Mouse (Mus musculus) small intestine, adult 2 months (tissue): ENCODE data around the gene Pou6f1. TPM values are rescaled to one million over a fixed set of nuclear protein-coding genes. Genes with fewer than 3 reads are reported as not detected.

Experiments
- H3K27ac ChIP-seq: fragments of 200-500 bp; 2 replicates; pipeline ENCODE4 v1.5.1; 2012; ENCODE audit warnings: low read depth, low read length, control low read depth, inconsistent platforms; ENCODE audit not compliant: insufficient read depth
- H3K27me3 ChIP-seq: fragments of 200-500 bp; 2 replicates; pipeline ENCODE4 v1.6.1; 2012; ENCODE audit warnings: mild to moderate bottlenecking, moderate library complexity, low read length, inconsistent platforms; ENCODE audit not compliant: control insufficient read depth, insufficient read depth
- H3K36me3 ChIP-seq: fragments of 200-500 bp; 2 replicates; pipeline ENCODE4 v1.6.1; 2012; ENCODE audit warnings: mild to moderate bottlenecking, low read length, control low read depth, inconsistent platforms; ENCODE audit not compliant: control insufficient read depth, insufficient read depth
- H3K4me1 ChIP-seq: fragments of 200-500 bp; 2 replicates; pipeline ENCODE4 v1.6.1; 2012; ENCODE audit warnings: low read length, inconsistent platforms, mixed read lengths; ENCODE audit not compliant: control insufficient read depth, insufficient read depth, insufficient read length
- H3K4me3 ChIP-seq: fragments of 200-500 bp; 2 replicates; pipeline ENCODE4 v1.5.1; 2012; ENCODE audit warnings: low read depth, mild to moderate bottlenecking, control low read depth, inconsistent platforms, low read length, moderate library complexity
- CTCF ChIP-seq: fragments of 200-500 bp; IDR thresholded peaks from 2 replicates; pipeline ENCODE4 v1.5.1; 2012; ENCODE audit warnings: low read depth, mild to moderate bottlenecking, control low read depth, inconsistent platforms, low read length, moderate library complexity, mixed read lengths; ENCODE audit not compliant: insufficient replicate concordance, insufficient read length; ENCODE audit errors: extremely low read depth
- POLR2A ChIP-seq: fragments of 200-500 bp; IDR thresholded peaks from 2 replicates; pipeline ENCODE4 v1.6.1; 2012; ENCODE audit warnings: low read depth, mild to moderate bottlenecking, control low read depth, inconsistent platforms, low read length, moderate library complexity
- WGBS: fragments of 180-500 bp; shearing (Covaris S2); methylation state at CpG from one replicate; pipeline ENCODE4 v1.1.7; 2018; 5-methylcytosine and 5-hydroxymethylcytosine counted together
- polyA plus RNA-seq: library from polyadenylated mRNA; depleted of rRNA; stranded (reverse); fragments of >200 nt; gene quantifications from 2 replicates; pipeline ENCODE4 v1.2.3, GENCODE M21; 2012

Gene Pou6f1
- polyA plus RNA-seq, 1 experiment = 12.0 TPM

DNA sequence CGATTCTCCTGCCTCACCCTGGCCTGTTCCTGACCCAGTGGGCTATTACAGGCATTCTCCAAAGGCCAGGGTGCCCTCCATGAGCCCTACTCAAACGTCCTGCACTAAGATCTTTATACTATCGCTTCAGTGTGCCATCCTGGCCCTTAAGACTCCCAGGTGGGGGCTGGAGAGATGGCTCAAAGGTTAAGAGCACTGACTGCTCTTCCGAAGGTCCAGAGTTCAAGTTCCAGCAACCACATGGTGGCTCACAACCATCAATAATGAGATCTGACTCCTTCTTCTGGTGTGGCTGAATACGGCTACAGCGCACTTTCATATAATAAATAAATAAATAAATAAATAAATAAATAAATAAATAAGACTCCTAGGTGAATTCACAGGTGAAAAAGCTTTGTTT lies 7.0 kb downstream of the Pou6f1 start:
- no peaks in the 10 kb centered on the region for H3K27me3 ChIP-seq
- no peak overlapping the region for H3K27ac ChIP-seq
- TF ChIP-seq CTCF = no peak
- no peak for TF ChIP-seq POLR2A
- H3K4me3 ChIP-seq = no peak overlapping the region
- H3K36me3 ChIP-seq = no peaks in the 10 kb centered on the region
- peaks cover 3% of the 10 kb centered on the region; the same call in 1 of the 2 replicates for H3K4me1 ChIP-seq
- 48% methylated on average over 6 of the region's 6 CpGs for WGBS

DNA sequence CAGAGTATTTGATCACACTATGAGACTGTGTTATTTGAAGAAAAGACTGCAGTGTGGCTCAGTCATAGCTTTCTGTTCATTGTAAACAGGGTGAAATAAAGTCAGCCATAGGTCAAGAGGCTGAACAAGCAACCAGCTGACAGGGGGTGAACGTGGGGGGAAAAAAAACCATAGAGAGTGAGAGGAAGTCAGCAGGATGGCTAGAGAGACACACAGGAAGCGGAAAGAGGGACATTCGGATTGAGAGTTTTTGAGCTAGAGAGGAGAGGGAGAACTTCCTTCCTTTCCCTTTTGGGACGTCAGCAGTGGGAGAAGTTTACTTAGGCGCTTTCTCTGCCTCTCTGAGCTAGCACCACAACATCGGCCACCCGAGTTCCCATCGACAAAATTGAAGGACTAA lies 9.3 kb downstream of the Pou6f1 start:
- Histone ChIP-seq H3K4me1 (peaks cover 3% of the 10 kb centered on the region; the same call in 1 of the 2 replicates), H3K36me3 (no peaks in the 10 kb centered on the region), H3K27ac (no peak overlapping the region), H3K27me3 (no peaks in the 10 kb centered on the region), H3K4me3 (no peak overlapping the region)
- TF ChIP-seq CTCF (no peak), POLR2A (no peak)
- 72% methylated on average over 8 of the region's 8 CpGs for WGBS

DNA sequence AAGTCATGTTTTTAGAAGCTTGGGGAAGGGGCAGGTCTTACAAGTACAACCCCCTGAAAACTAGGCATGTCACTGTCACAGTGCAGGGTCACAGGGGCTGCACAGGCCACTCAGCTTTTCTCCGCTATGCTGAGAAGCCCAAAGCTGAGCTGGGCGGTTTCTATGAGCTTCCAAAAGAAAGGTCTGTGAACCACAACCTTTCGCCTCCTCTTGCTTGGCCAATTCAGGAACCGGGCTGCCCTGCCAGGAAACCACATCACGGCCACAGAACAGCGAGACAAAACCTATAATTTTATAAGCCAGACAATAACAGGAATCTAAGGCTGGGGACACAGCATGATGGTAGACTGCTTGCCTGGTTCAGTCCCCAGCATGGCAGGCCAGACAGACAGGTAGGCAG lies 11.5 kb downstream of the Pou6f1 start:
- Histone ChIP-seq H3K4me1 (peaks cover 3% of the 10 kb centered on the region; the same call in 1 of the 2 replicates), H3K36me3 (no peaks in the 10 kb centered on the region), H3K27me3 (no peaks in the 10 kb centered on the region), H3K4me3 (no peak overlapping the region), H3K27ac (no peak overlapping the region)
- TF ChIP-seq POLR2A (no peak), CTCF (no peak)
- WGBS = 81% methylated on average over 6 of the region's 6 CpGs

DNA sequence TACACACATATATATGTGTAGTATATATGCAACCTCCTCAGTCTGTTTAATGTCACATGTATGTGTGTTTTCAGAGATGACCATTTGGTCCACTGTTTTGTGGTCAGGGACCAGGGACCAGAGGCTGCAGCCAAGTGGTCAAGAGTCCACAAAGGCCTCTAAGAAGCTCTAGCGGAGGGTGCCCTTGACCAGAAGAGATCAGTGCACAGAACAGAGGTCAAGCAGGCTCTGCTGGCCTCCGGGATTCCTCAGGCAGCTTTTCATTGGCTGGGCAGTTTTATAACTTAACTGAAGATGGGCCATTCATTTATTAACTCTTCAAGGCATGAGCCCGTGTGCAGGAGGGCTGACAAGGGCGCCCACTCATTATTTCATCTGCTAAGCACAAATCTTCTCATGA lies 12.6 kb downstream of the Pou6f1 start:
- WGBS = 80% methylated on average over 4 of the region's 4 CpGs
- H3K4me1 ChIP-seq = no peaks in the 10 kb centered on the region
- no peaks in the 10 kb centered on the region for H3K27me3 ChIP-seq
- no peaks in the 10 kb centered on the region for H3K36me3 ChIP-seq
- H3K4me3 ChIP-seq = no peak overlapping the region
- no peak overlapping the region for H3K27ac ChIP-seq
- no peak for TF ChIP-seq POLR2A
- no peak for TF ChIP-seq CTCF

DNA sequence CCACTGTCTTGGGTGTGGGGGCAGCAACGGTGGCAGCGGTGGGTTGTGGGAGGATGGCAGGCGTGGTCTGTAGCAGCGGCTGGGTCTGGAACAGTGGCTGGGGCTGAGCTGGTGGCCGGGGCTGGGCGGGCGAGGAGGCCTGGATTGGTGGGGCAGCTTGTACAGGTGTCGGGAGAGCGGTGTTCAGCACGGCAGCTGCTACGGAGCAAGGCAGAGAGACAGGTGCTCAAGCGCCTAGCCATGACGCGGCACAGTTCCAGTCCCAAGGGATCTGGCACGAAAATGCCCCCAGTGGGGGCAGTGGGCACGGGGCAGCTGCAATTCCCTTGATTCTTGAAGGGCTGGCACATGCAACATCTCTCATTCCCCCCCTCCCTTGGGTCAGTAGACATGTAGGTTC lies 13.9 kb downstream of the Pou6f1 start:
- 94% methylated on average over 16 of the region's 16 CpGs for WGBS
- TF ChIP-seq CTCF = no peak
- TF ChIP-seq POLR2A = no peak
- H3K4me1 ChIP-seq = no peaks in the 10 kb centered on the region
- no peaks in the 10 kb centered on the region for H3K36me3 ChIP-seq
- no peak overlapping the region for H3K27ac ChIP-seq
- H3K27me3 ChIP-seq = no peaks in the 10 kb centered on the region
- no peak overlapping the region for H3K4me3 ChIP-seq

DNA sequence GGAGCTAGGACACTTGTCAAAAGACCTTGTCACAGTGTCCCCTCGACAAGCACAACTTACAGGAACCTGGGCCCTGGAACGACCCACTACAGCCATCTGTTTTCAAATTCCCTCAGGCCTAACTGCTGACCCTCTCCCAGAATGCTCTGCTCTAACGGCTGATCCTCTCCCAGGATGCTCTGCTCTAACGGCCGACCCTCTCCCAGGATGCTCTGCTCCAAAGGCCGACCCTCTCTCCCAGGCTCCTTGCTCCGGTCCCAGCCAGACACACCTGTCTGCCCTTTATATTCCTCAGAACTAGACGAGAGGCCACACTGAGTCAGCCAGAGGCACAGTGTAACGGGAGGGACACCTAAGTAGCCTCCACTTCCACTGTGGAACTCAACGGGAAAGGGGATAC lies 19.7 kb downstream of the Pou6f1 start:
- no peaks in the 10 kb centered on the region for H3K27me3 ChIP-seq
- no peak overlapping the region for H3K4me3 ChIP-seq
- whole genome bisulfite sequencing = 86% methylated on average over 10 of the region's 10 CpGs
- TF ChIP-seq CTCF (no peak), POLR2A (no peak)
- no peaks in the 10 kb centered on the region for H3K36me3 ChIP-seq
- no peak overlapping the region for H3K27ac ChIP-seq
- peaks cover under 1% of the 10 kb centered on the region; the same call in 1 of the 2 replicates for H3K4me1 ChIP-seq

DNA sequence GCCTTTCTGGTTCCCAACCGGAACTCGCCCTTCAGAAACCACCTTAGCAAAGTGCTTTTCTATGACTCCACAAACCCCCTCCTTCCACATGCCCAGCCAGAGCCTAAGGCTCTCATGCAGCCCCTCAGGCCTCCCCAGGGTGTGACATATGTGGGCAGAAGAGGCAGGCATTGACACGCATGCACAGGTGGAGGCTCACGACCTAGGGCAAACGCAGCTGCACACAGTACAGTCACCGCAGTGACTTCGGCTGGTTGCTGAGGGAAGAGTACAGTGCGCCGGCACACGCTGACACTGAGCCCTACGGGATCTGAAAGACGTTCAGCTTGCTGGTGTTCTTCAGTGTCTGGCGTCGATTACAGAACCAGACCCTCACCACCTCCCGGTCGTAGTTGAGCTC lies 21.8 kb downstream of the Pou6f1 start:
- Histone ChIP-seq H3K27ac (no peak overlapping the region), H3K4me3 (no peak overlapping the region), H3K36me3 (no peaks in the 10 kb centered on the region), H3K4me1 (peaks cover 2% of the 10 kb centered on the region; the same call in 1 of the 2 replicates), H3K27me3 (no peaks in the 10 kb centered on the region)
- TF ChIP-seq CTCF (no peak), POLR2A (no peak)
- WGBS = 87% methylated on average over 16 of the region's 16 CpGs
